Mouse (Mus musculus): Measurements from ENCODE around the gene Rnf11. TPM values are rescaled to one million over a fixed set of nuclear protein-coding genes. Genes with fewer than 3 reads are reported as not detected.
"Not testable (repeated sequence)": the region's sequence is repeated elsewhere in the genome, so short reads cannot be mapped to it uniquely, and the experiment has no call there.

Rnf11 gene
- polyA plus RNA-seq, 1 experiment from 2014 or later = 76.8 TPM

DNA sequence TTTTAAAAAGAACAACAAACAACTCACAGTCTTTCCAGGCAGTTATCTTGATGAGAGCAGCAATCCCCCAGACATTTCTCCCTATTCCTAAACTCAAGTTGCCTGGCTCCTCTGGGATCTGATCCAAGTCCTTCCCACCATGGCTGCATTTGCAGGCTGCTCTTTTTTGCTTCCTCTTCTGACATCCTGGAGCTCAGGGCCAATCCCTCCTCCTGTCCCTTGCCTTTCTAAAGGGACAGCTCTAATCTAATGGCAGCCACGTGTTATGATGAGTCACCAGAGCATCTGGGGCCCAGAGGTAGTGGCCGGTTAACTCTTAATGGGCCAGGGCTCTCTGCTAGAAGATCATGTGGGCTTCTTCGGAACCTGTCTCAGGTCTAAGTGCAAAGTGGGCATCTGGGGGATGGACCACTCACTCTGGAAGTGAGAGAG, 78.5 kb downstream of the Rnf11 start:
- peaks cover 11 to 25% of the 10 kb centered on the region in 2 experiments for H3K4me1 ChIP-seq (ENCODE audit: control insufficient read depth in 2 of 2, insufficient read depth in 2 of 2, low read length in 2 of 2)
- WGBS = 0% methylated on average over 3 of the region's 3 CpGs
- peak overlapping the region; percentile 64 to 75 for H3K4me3 ChIP-seq (ENCODE audit: control insufficient read depth in 1 of 2, insufficient read depth in 1 of 2, low read depth in 1 of 2, low read length in 2 of 2)
- peak overlapping the region; percentile 70 to 82 for H3K27ac ChIP-seq (replicated peaks in 1 of 2; ENCODE audit: control insufficient read depth in 1 of 2, insufficient read depth in 1 of 2, low read depth in 2 of 2, low read length in 2 of 2)
- peak; percentile 82 for ATAC-seq (ENCODE audit: insufficient number of reproducible peaks, insufficient read depth, low FRiP score, low read depth)
- peak overlapping the region; percentile 95 for H3K4me2 ChIP-seq (ENCODE audit: low read length)
- peak overlapping the region; percentile 84 for H3K9ac ChIP-seq (ENCODE audit: low read length)
- no peaks in the 10 kb centered on the region for H3K9me3 ChIP-seq (ENCODE audit: control insufficient read depth, low read length)
- no peaks in the 10 kb centered on the region for H3K27me3 ChIP-seq (ENCODE audit: control insufficient read depth, insufficient read depth, low read length)
- H3K36me3 ChIP-seq (ENCODE audit: control insufficient read depth, insufficient read depth, low read length) = no peaks in the 10 kb centered on the region; the same call in 1 of the 2 replicates

- H3K4me3 ChIP-seq (ENCODE audit: control insufficient read depth in 1 of 2, insufficient read depth in 1 of 2, low read depth in 1 of 2, low read length in 2 of 2) = peak overlapping the region in 1 of 2 experiments; percentile 75; a peak in 2 of 4 replicates
- no peaks in the 10 kb centered on the region for H3K9me3 ChIP-seq (ENCODE audit: control insufficient read depth, low read length)
- H3K4me2 ChIP-seq (ENCODE audit: low read length) = peak overlapping the region; percentile 95
- peaks cover 6 to 19% of the 10 kb centered on the region in 2 experiments for H3K4me1 ChIP-seq (ENCODE audit: control insufficient read depth in 2 of 2, insufficient read depth in 2 of 2, low read length in 2 of 2)
- peak overlapping the region; percentile 12; the same call in 1 of the 2 replicates for H3K9ac ChIP-seq (ENCODE audit: low read length)
- H3K36me3 ChIP-seq (ENCODE audit: control insufficient read depth, insufficient read depth, low read length) = no peaks in the 10 kb centered on the region; the same call in 1 of the 2 replicates
- WGBS = 63% methylated on average over 8 of the region's 8 CpGs
- no peaks in the 10 kb centered on the region for H3K27me3 ChIP-seq (ENCODE audit: control insufficient read depth, insufficient read depth, low read length)
- ATAC-seq (ENCODE audit: insufficient number of reproducible peaks, insufficient read depth, low FRiP score, low read depth) = no peak
- H3K27ac ChIP-seq (replicated peaks in 1 of 2; ENCODE audit: control insufficient read depth in 1 of 2, insufficient read depth in 1 of 2, low read depth in 2 of 2, low read length in 2 of 2) = peak overlapping the region; percentile 69 to 82
These were observed 79.1 kb downstream of the Rnf11 start for GRCm38 (mm10) chr4:109405415-109405814.

- not testable (repeated sequence) for ATAC-seq (ENCODE audit: insufficient number of reproducible peaks, insufficient read depth, low FRiP score, low read depth); H3K27me3 ChIP-seq (ENCODE audit: control insufficient read depth, insufficient read depth, low read length); H3K36me3 ChIP-seq (ENCODE audit: control insufficient read depth, insufficient read depth, low read length); H3K9ac ChIP-seq (ENCODE audit: low read length); H3K27ac ChIP-seq (replicated peaks in 1 of 2; ENCODE audit: control insufficient read depth in 1 of 2, insufficient read depth in 1 of 2, low read depth in 2 of 2, low read length in 2 of 2); H3K9me3 ChIP-seq (ENCODE audit: control insufficient read depth, low read length); H3K4me3 ChIP-seq (ENCODE audit: control insufficient read depth in 1 of 2, insufficient read depth in 1 of 2, low read depth in 1 of 2, low read length in 2 of 2)
- Histone ChIP-seq H3K4me1 (ENCODE audit: control insufficient read depth in 2 of 2, insufficient read depth in 2 of 2, low read length in 2 of 2) (peaks cover 6 to 15% of the 10 kb centered on the region in 2 experiments), H3K4me2 (ENCODE audit: low read length) (peak overlapping the region; percentile 95; the same call in 1 of the 2 replicates)
- WGBS = 95% methylated on average over 3 of the region's 3 CpGs
These were observed 79.6 kb downstream of the Rnf11 start for GRCm38 (mm10) chr4:109404908-109405307.

- H3K27me3 ChIP-seq (ENCODE audit: control insufficient read depth, insufficient read depth, low read length) = no peaks in the 10 kb centered on the region
- H3K4me1 ChIP-seq (ENCODE audit: control insufficient read depth in 2 of 2, insufficient read depth in 2 of 2, low read length in 2 of 2) = peaks cover 6 to 8% of the 10 kb centered on the region in 2 experiments
- no peak overlapping the region for H3K4me3 ChIP-seq (ENCODE audit: control insufficient read depth in 1 of 2, insufficient read depth in 1 of 2, low read depth in 1 of 2, low read length in 2 of 2)
- no peak overlapping the region for H3K4me2 ChIP-seq (ENCODE audit: low read length)
- H3K9ac ChIP-seq (ENCODE audit: low read length) = no peak overlapping the region
- H3K36me3 ChIP-seq (ENCODE audit: control insufficient read depth, insufficient read depth, low read length) = no peaks in the 10 kb centered on the region; the same call in 1 of the 2 replicates
- 63% methylated on average over 5 of the region's 5 CpGs for WGBS
- H3K27ac ChIP-seq (replicated peaks in 1 of 2; ENCODE audit: control insufficient read depth in 1 of 2, insufficient read depth in 1 of 2, low read depth in 2 of 2, low read length in 2 of 2) = no peak overlapping the region
- no peaks in the 10 kb centered on the region for H3K9me3 ChIP-seq (ENCODE audit: control insufficient read depth, low read length)
- no peak for ATAC-seq (ENCODE audit: insufficient number of reproducible peaks, insufficient read depth, low FRiP score, low read depth)
These were observed 83.3 kb downstream of the Rnf11 start for GRCm38 (mm10) chr4:109401176-109401689.

Other genes with a start within 250 kb of the Rnf11 start
- gene Eps15, start 204.5 kb downstream of the Rnf11 start, polyA plus RNA-seq (2014; fragmentation: Nextera tagmentation; extraction: Ambion mirVana) = 29.2 and 33.0 TPM in 2 replicates
- 7.7 and 8.2 TPM in 2 replicates for gene Ttc39a, start 78.1 kb downstream of the Rnf11 start, polyA plus RNA-seq (2014; fragmentation: Nextera tagmentation; extraction: Ambion mirVana)
- not detected in 2 replicates for gene 4930522H14Rik, start 46.6 kb upstream of the Rnf11 start, polyA plus RNA-seq (2014; fragmentation: Nextera tagmentation; extraction: Ambion mirVana)
- gene Cdkn2c, start 182.5 kb upstream of the Rnf11 start, polyA plus RNA-seq (2014; fragmentation: Nextera tagmentation; extraction: Ambion mirVana) = 13.7 and 15.3 TPM in 2 replicates
- 27.5 and 29.9 TPM in 2 replicates for gene Faf1, start 191.9 kb upstream of the Rnf11 start, polyA plus RNA-seq (2014; fragmentation: Nextera tagmentation; extraction: Ambion mirVana)

All from heart, embryonic 14.5 days (tissue).